Mouse (Mus musculus) stomach, postnatal 0 days (tissue): ENCODE measurements around the gene Lingo1. TPM values are rescaled to one million over a fixed set of nuclear protein-coding genes. Genes with fewer than 3 reads are reported as not detected.

Experiments
- ATAC-seq: fragments of 200-750 bp; cut with Nextera tagmentation; 2 replicates; pipeline ENCODE4 v1.8.0; 2017; ENCODE audit not compliant: low FRiP score, low TSS enrichment
- DNase-seq: peaks from one replicate; pipeline ENCODE4 v3.0.0-alpha.2; 2016; ENCODE audit warnings: low spot score
- H3K27ac ChIP-seq: fragments of 300-500 bp; sonication (generic); replicated peaks from 2 replicates; pipeline ENCODE4 v1.5.1; 2014; ENCODE audit warnings: mild to moderate bottlenecking, control low read depth
- H3K27me3 ChIP-seq: fragments of 300-500 bp; sonication (generic); 2 replicates; pipeline ENCODE4 v1.6.1; 2014; ENCODE audit warnings: low read length; ENCODE audit not compliant: control insufficient read depth, insufficient read depth
- H3K36me3 ChIP-seq: fragments of 300-500 bp; sonication (generic); 2 replicates; pipeline ENCODE4 v1.6.1; 2014; ENCODE audit warnings: low read length, mixed read lengths; ENCODE audit not compliant: control insufficient read depth, insufficient read depth
- H3K4me1 ChIP-seq: fragments of 300-500 bp; sonication (generic); replicated peaks from 2 replicates; pipeline ENCODE4 v1.6.1; 2014; ENCODE audit warnings: antibody characterized with exemption; ENCODE audit not compliant: control insufficient read depth, insufficient read depth
- H3K4me2 ChIP-seq: fragments of 300-500 bp; sonication (generic); replicated peaks from 2 replicates; pipeline ENCODE4 v1.6.1; 2014; ENCODE audit warnings: low read depth, mild to moderate bottlenecking, control low read depth, moderate library complexity
- H3K4me3 ChIP-seq: fragments of 300-500 bp; sonication (generic); 2 replicates; pipeline ENCODE4 v1.5.1; 2014; ENCODE audit warnings: low read depth, low read length, control low read depth
- H3K9ac ChIP-seq: fragments of 300-500 bp; sonication (generic); 2 replicates; pipeline ENCODE4 v1.6.1; 2014; ENCODE audit warnings: mild to moderate bottlenecking, low read length, control low read depth, mixed read lengths
- H3K9me3 ChIP-seq: fragments of 300-500 bp; sonication (generic); 2 replicates; pipeline ENCODE4 v1.6.1; 2016; ENCODE audit warnings: low read length; ENCODE audit not compliant: control insufficient read depth
- CTCF ChIP-seq: IDR thresholded peaks from 2 replicates; pipeline ENCODE4 v1.5.1; 2016; ENCODE audit warnings: antibody characterized with exemption, low read depth, mild to moderate bottlenecking, moderate library complexity
- EP300 ChIP-seq: optimal IDR thresholded peaks from 2 replicates; pipeline ENCODE3; 2016; ENCODE audit warnings: antibody characterized with exemption
- WGBS: fragments of 180-500 bp; shearing (Covaris S2); extraction: QIAGEN DNeasy Blood & Tissue Kit; methylation state at CpG from one replicate; pipeline ENCODE4 v1.1.7; 2014; 5-methylcytosine and 5-hydroxymethylcytosine counted together
- polyA plus RNA-seq: library from polyadenylated mRNA; unstranded; fragments of >200 nt; fragmentation: Nextera tagmentation; extraction: Ambion mirVana; gene quantifications from 2 replicates; pipeline ENCODE4 v1.2.1, GENCODE M21; 2015

Lingo1 gene
- polyA plus RNA-seq, 1 experiment from 2014 or later: 0.99 TPM

- Histone ChIP-seq H3K4me3 (no peak overlapping the region), H3K4me1 (no peaks in the 10 kb centered on the region), H3K36me3 (no peaks in the 10 kb centered on the region), H3K27ac (no peak overlapping the region), H3K9me3 (no peaks in the 10 kb centered on the region), H3K9ac (no peak overlapping the region), H3K4me2 (no peak overlapping the region), H3K27me3 (no peaks in the 10 kb centered on the region)
- DNase-seq (no peak), ATAC-seq (no peak)
- no peak for TF ChIP-seq CTCF
- no peak for TF ChIP-seq EP300
- 58% methylated on average over 5 of the region's 5 CpGs for WGBS
Measured at GRCm38 (mm10) chr9:56643474-56643873, 152.8 kb downstream of the Lingo1 start.

- ATAC-seq (no peak), DNase-seq (peak; percentile 42)
- H3K9ac ChIP-seq: no peak overlapping the region
- no peak overlapping the region for H3K4me3 ChIP-seq
- H3K4me2 ChIP-seq: no peak overlapping the region
- H3K27me3 ChIP-seq: no peaks in the 10 kb centered on the region
- H3K36me3 ChIP-seq: no peaks in the 10 kb centered on the region
- TF ChIP-seq EP300: no peak
- peak; percentile 75 for TF ChIP-seq CTCF
- no peaks in the 10 kb centered on the region for H3K4me1 ChIP-seq
- WGBS: 58% methylated on average over 8 of the region's 8 CpGs
- H3K27ac ChIP-seq: no peak overlapping the region
- no peaks in the 10 kb centered on the region for H3K9me3 ChIP-seq
Measured at GRCm38 (mm10) chr9:56638226-56638905, 157.9 kb downstream of the Lingo1 start.

DNA sequence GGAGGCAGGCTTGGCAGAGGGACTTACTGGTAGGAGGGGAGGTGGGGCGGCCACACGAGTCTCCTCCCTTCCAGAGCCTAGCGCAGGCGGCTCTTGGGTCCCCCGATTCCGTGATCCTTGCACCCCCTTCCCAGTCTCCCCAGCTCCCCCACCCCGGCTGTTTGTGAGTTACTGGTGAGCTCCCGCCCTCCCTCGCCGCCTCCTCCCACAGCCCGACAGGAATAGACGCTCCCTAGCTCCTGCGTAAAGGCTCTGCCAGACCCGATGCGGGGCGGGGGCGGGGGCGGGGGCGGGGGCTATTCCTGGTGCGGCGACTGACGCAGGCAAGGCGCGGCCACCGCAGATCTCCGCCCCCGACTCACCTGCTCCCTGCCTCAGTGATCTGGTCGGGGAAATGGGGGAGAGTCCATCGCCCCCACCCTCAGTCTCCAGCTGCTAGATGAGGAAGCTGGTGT, 158.8 kb downstream of the Lingo1 start:
- Histone ChIP-seq H3K27me3 (no peaks in the 10 kb centered on the region), H3K27ac (no peak overlapping the region), H3K4me2 (peak overlapping the region; percentile 29), H3K36me3 (no peaks in the 10 kb centered on the region), H3K4me1 (no peaks in the 10 kb centered on the region), H3K9me3 (no peaks in the 10 kb centered on the region), H3K4me3 (no peak overlapping the region), H3K9ac (no peak overlapping the region)
- 5% methylated on average over 24 of the region's 29 CpGs for WGBS
- DNase-seq (no peak), ATAC-seq (no peak)
- no peak for TF ChIP-seq CTCF
- no peak for TF ChIP-seq EP300

DNA sequence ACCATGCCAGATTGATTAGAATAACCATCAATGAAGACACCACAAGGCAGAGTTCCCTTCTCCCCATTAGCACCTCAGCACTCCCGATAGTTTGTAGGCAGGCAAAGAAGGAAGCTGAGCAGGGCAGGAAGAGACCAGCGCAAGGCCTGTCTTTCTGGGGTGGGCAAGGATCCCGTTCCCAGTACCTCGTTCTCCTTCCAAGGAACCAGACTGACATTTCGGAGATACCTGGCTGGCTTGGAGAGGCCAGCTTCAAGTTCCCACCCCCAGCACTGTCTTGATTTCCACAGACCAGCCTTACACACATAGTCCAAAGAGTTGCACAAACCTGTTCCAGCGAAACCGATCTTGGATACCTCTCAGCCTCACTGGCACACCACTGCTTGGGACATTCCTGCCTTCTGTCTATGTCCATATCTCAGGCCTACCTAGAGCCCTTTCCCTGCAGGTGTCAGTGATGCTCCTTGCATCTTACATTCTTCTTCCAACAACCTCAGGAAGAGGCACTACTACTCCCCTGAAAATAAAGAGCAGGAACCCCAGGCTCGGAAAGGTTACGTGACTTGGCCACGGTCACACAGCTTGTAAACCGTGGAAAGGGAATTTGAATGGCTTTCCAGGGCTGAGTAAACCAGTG, 159.4 kb downstream of the Lingo1 start:
- no peaks in the 10 kb centered on the region for H3K27me3 ChIP-seq
- 48% methylated on average over 11 of the region's 11 CpGs for WGBS
- H3K36me3 ChIP-seq: no peaks in the 10 kb centered on the region
- H3K4me3 ChIP-seq: no peak overlapping the region
- H3K9ac ChIP-seq: no peak overlapping the region
- H3K4me2 ChIP-seq: peak overlapping the region; percentile 29; the same call in 1 of the 2 replicates
- ATAC-seq (no peak), DNase-seq (no peak)
- no peak overlapping the region for H3K27ac ChIP-seq
- no peaks in the 10 kb centered on the region for H3K4me1 ChIP-seq
- no peak for TF ChIP-seq EP300
- no peak for TF ChIP-seq CTCF
- H3K9me3 ChIP-seq: no peaks in the 10 kb centered on the region

DNA sequence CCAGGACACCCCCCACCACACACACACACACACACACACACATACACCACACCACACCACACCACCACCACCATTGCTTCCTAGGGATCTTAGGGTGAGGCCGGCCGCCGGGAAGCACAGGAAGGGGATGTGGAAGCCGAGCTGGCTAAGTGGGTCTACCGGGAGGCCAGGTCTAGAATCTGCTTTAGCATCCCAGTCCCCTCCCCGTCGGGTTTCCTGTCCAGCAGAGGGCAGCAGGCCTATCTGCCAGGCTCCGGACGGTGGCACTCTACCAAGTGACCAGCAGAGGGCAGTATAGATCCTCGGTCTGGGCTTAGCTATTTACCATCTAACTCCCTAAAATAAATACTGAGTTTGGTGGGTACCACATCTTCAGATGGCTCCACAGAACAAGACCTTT, 160.1 kb downstream of the Lingo1 start:
- no peaks in the 10 kb centered on the region for H3K27me3 ChIP-seq
- H3K9me3 ChIP-seq: no peaks in the 10 kb centered on the region
- WGBS: 0% methylated on average over 10 of the region's 10 CpGs
- TF ChIP-seq CTCF: peak; percentile 100
- no peak for TF ChIP-seq EP300
- DNase-seq: peak; percentile 87
- no peak overlapping the region for H3K9ac ChIP-seq
- no peaks in the 10 kb centered on the region for H3K36me3 ChIP-seq
- no peaks in the 10 kb centered on the region for H3K4me1 ChIP-seq
- H3K4me3 ChIP-seq: peak overlapping the region; percentile 64; the same call in 1 of the 2 replicates
- H3K4me2 ChIP-seq: peak overlapping the region; percentile 98
- peak; percentile 64 for ATAC-seq
- H3K27ac ChIP-seq: no peak overlapping the region
